Mouse (Mus musculus): Measurements from ENCODE around the gene Fcho2. TPM values are rescaled to one million over a fixed set of nuclear protein-coding genes. Genes with fewer than 3 reads are reported as not detected.

Fcho2 gene
- polyA plus RNA-seq, 1 experiment from 2014 or later = 30.7 TPM

GRCm38 (mm10) chr13:98715443-98715990 is 99.7 kb downstream of the Fcho2 start:
- no peak overlapping the region for H3K27ac ChIP-seq (ENCODE audit: low read depth, low read length)
- no peaks in the 10 kb centered on the region for H3K4me1 ChIP-seq (ENCODE audit: control insufficient read depth, insufficient read depth, low read length)
- ATAC-seq (replicated peaks; ENCODE audit: insufficient number of reproducible peaks, low FRiP score, low TSS enrichment) = no peak
- 87% methylated on average over 6 of the region's 6 CpGs for WGBS (ENCODE audit: insufficient replicate concordance)
- H3K27me3 ChIP-seq (ENCODE audit: control insufficient read depth, insufficient read depth, low read length) = no peaks in the 10 kb centered on the region
- H3K36me3 ChIP-seq (ENCODE audit: control insufficient read depth, insufficient read depth, low read length) = no peaks in the 10 kb centered on the region
- no peak overlapping the region for H3K4me3 ChIP-seq (ENCODE audit: low read depth, low read length)
- H3K4me2 ChIP-seq = no peak overlapping the region
- H3K9me3 ChIP-seq (replicated peaks; ENCODE audit: control insufficient read depth, low read length) = no peaks in the 10 kb centered on the region
- H3K9ac ChIP-seq (ENCODE audit: low read depth, low read length) = no peak overlapping the region

GRCm38 (mm10) chr13:98710655-98711054 is 104.6 kb downstream of the Fcho2 start:
- Histone ChIP-seq H3K36me3 (ENCODE audit: control insufficient read depth, insufficient read depth, low read length) (no peaks in the 10 kb centered on the region), H3K4me3 (ENCODE audit: low read depth, low read length) (no peak overlapping the region), H3K4me1 (ENCODE audit: control insufficient read depth, insufficient read depth, low read length) (no peaks in the 10 kb centered on the region), H3K9ac (ENCODE audit: low read depth, low read length) (no peak overlapping the region), H3K27me3 (ENCODE audit: control insufficient read depth, insufficient read depth, low read length) (no peaks in the 10 kb centered on the region), H3K4me2 (no peak overlapping the region), H3K27ac (ENCODE audit: low read depth, low read length) (no peak overlapping the region), H3K9me3 (replicated peaks; ENCODE audit: control insufficient read depth, low read length) (no peaks in the 10 kb centered on the region)
- no peak for ATAC-seq (replicated peaks; ENCODE audit: insufficient number of reproducible peaks, low FRiP score, low TSS enrichment)
- 80% methylated on average over 1 of the region's 1 CpGs for WGBS (ENCODE audit: insufficient replicate concordance)

DNA sequence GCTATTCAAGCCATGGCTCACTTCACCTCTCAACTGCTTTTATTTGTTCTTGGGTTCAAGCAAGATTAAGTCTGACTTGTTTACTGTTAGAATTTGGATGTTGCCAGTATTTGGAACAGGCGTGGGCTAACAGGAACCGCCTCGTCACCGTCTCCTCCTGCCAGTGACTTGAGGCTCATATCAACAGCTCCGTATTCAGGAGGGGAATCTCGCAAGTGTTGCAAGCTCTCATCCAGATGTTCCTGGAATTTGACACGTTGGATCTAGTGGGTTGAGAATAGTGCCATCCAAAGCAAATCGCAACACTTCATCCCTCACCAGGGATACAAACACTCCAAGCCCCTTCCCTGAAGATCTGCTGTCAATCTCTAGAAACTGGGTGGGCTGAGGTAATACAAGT is 105.0 kb downstream of the Fcho2 start:
- no peaks in the 10 kb centered on the region for H3K9me3 ChIP-seq (replicated peaks; ENCODE audit: control insufficient read depth, low read length)
- no peaks in the 10 kb centered on the region for H3K4me1 ChIP-seq (ENCODE audit: control insufficient read depth, insufficient read depth, low read length)
- ATAC-seq (replicated peaks; ENCODE audit: insufficient number of reproducible peaks, low FRiP score, low TSS enrichment) = no peak
- no peak overlapping the region for H3K4me2 ChIP-seq
- H3K4me3 ChIP-seq (ENCODE audit: low read depth, low read length) = no peak overlapping the region
- H3K27ac ChIP-seq (ENCODE audit: low read depth, low read length) = no peak overlapping the region
- H3K36me3 ChIP-seq (ENCODE audit: control insufficient read depth, insufficient read depth, low read length) = no peaks in the 10 kb centered on the region
- WGBS (ENCODE audit: insufficient replicate concordance) = 52% methylated on average over 8 of the region's 8 CpGs
- no peak overlapping the region for H3K9ac ChIP-seq (ENCODE audit: low read depth, low read length)
- no peaks in the 10 kb centered on the region for H3K27me3 ChIP-seq (ENCODE audit: control insufficient read depth, insufficient read depth, low read length)

GRCm38 (mm10) chr13:98705501-98705900 is 109.7 kb downstream of the Fcho2 start:
- 65% methylated on average over 4 of the region's 4 CpGs for WGBS (ENCODE audit: insufficient replicate concordance)
- H3K4me1 ChIP-seq (ENCODE audit: control insufficient read depth, insufficient read depth, low read length) = peaks cover 3% of the 10 kb centered on the region
- H3K9ac ChIP-seq (ENCODE audit: low read depth, low read length) = no peak overlapping the region
- H3K27me3 ChIP-seq (ENCODE audit: control insufficient read depth, insufficient read depth, low read length) = no peaks in the 10 kb centered on the region
- no peaks in the 10 kb centered on the region for H3K36me3 ChIP-seq (ENCODE audit: control insufficient read depth, insufficient read depth, low read length)
- H3K4me2 ChIP-seq = no peak overlapping the region
- H3K27ac ChIP-seq (ENCODE audit: low read depth, low read length) = no peak overlapping the region
- no peak for ATAC-seq (replicated peaks; ENCODE audit: insufficient number of reproducible peaks, low FRiP score, low TSS enrichment)
- H3K9me3 ChIP-seq (replicated peaks; ENCODE audit: control insufficient read depth, low read length) = no peaks in the 10 kb centered on the region
- no peak overlapping the region for H3K4me3 ChIP-seq (ENCODE audit: low read depth, low read length)

DNA sequence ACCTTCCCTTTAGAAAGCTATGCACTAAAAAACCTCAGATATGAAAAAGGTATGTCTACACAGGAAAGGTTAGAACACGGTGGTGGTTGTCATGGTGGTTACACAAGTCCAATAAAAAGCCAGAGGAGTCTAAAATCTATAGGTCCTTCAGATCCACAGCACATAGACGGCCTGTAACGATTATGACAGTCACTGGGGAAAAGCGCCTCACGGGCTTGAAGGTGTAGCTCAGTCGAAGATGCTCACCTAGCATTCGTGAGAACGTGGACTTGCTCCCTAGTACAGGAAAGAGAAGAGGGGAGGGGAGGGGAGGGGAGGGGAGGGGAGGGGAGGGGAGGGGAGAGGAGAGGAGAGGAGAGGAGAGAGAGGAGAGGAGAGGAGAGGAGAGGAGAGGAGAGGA is 111.5 kb downstream of the Fcho2 start:
- no peak overlapping the region for H3K4me3 ChIP-seq (ENCODE audit: low read depth, low read length)

GRCm38 (mm10) chr13:98702361-98702760 is 112.9 kb downstream of the Fcho2 start:
- ATAC-seq (replicated peaks; ENCODE audit: insufficient number of reproducible peaks, low FRiP score, low TSS enrichment) = no peak
- Histone ChIP-seq H3K4me2 (no peak overlapping the region), H3K9me3 (replicated peaks; ENCODE audit: control insufficient read depth, low read length) (no peaks in the 10 kb centered on the region), H3K4me1 (ENCODE audit: control insufficient read depth, insufficient read depth, low read length) (peaks cover 18% of the 10 kb centered on the region), H3K27ac (ENCODE audit: low read depth, low read length) (no peak overlapping the region), H3K9ac (ENCODE audit: low read depth, low read length) (no peak overlapping the region), H3K36me3 (ENCODE audit: control insufficient read depth, insufficient read depth, low read length) (no peaks in the 10 kb centered on the region), H3K27me3 (ENCODE audit: control insufficient read depth, insufficient read depth, low read length) (no peaks in the 10 kb centered on the region), H3K4me3 (ENCODE audit: low read depth, low read length) (no peak overlapping the region)
- 79% methylated on average over 8 of the region's 8 CpGs for WGBS (ENCODE audit: insufficient replicate concordance)

More for the DNA sequence above, 111.5 kb downstream of the Fcho2 start:
- H3K36me3 ChIP-seq (ENCODE audit: control insufficient read depth, insufficient read depth, low read length) = no peaks in the 10 kb centered on the region
- 85% methylated on average over 6 of the region's 8 CpGs for WGBS (ENCODE audit: insufficient replicate concordance)
- H3K4me1 ChIP-seq (ENCODE audit: control insufficient read depth, insufficient read depth, low read length) = peaks cover 18% of the 10 kb centered on the region
- no peaks in the 10 kb centered on the region for H3K9me3 ChIP-seq (replicated peaks; ENCODE audit: control insufficient read depth, low read length)
- no peak overlapping the region for H3K9ac ChIP-seq (ENCODE audit: low read depth, low read length)
- H3K27me3 ChIP-seq (ENCODE audit: control insufficient read depth, insufficient read depth, low read length) = no peaks in the 10 kb centered on the region
- no peak for ATAC-seq (replicated peaks; ENCODE audit: insufficient number of reproducible peaks, low FRiP score, low TSS enrichment)
- H3K4me2 ChIP-seq = no peak overlapping the region
- H3K27ac ChIP-seq (ENCODE audit: low read depth, low read length) = no peak overlapping the region

DNA sequence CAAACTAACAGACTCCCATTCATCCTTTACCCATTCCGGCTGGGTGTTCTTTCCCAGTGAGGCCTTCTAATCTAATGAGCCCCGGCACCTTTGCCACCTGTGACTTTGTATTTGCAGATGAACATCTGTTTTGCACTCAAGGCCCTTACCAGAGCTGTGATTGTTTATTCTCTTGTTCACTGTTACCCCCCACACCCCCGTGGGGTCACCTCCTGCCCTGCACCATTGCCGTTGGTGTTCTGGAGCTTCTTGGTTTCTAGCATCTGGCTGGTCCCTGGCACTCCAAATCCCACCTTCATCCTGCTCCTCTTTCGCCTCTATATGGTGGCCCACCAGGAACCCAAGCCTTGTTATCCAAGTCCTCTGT is 114.0 kb downstream of the Fcho2 start:
- no peak overlapping the region for H3K4me3 ChIP-seq (ENCODE audit: low read depth, low read length)
- H3K36me3 ChIP-seq (ENCODE audit: control insufficient read depth, insufficient read depth, low read length) = no peaks in the 10 kb centered on the region
- H3K4me1 ChIP-seq (ENCODE audit: control insufficient read depth, insufficient read depth, low read length) = peaks cover 18% of the 10 kb centered on the region
- no peaks in the 10 kb centered on the region for H3K27me3 ChIP-seq (ENCODE audit: control insufficient read depth, insufficient read depth, low read length)
- no peak overlapping the region for H3K9ac ChIP-seq (ENCODE audit: low read depth, low read length)
- ATAC-seq (replicated peaks; ENCODE audit: insufficient number of reproducible peaks, low FRiP score, low TSS enrichment) = no peak
- H3K4me2 ChIP-seq = no peak overlapping the region
- no peak overlapping the region for H3K27ac ChIP-seq (ENCODE audit: low read depth, low read length)
- 74% methylated on average over 5 of the region's 5 CpGs for WGBS (ENCODE audit: insufficient replicate concordance)
- H3K9me3 ChIP-seq (replicated peaks; ENCODE audit: control insufficient read depth, low read length) = no peaks in the 10 kb centered on the region

GRCm38 (mm10) chr13:98700661-98701308 is 114.5 kb downstream of the Fcho2 start:
- Histone ChIP-seq H3K4me3 (ENCODE audit: low read depth, low read length) (no peak overlapping the region), H3K4me2 (no peak overlapping the region), H3K27ac (ENCODE audit: low read depth, low read length) (no peak overlapping the region), H3K9me3 (replicated peaks; ENCODE audit: control insufficient read depth, low read length) (no peaks in the 10 kb centered on the region), H3K4me1 (ENCODE audit: control insufficient read depth, insufficient read depth, low read length) (peaks cover 21% of the 10 kb centered on the region), H3K36me3 (ENCODE audit: control insufficient read depth, insufficient read depth, low read length) (no peaks in the 10 kb centered on the region), H3K27me3 (ENCODE audit: control insufficient read depth, insufficient read depth, low read length) (peaks cover 2% of the 10 kb centered on the region; the same call in 1 of the 2 replicates), H3K9ac (ENCODE audit: low read depth, low read length) (no peak overlapping the region)
- 61% methylated on average over 10 of the region's 10 CpGs for WGBS (ENCODE audit: insufficient replicate concordance)
- ATAC-seq (replicated peaks; ENCODE audit: insufficient number of reproducible peaks, low FRiP score, low TSS enrichment) = no peak

DNA sequence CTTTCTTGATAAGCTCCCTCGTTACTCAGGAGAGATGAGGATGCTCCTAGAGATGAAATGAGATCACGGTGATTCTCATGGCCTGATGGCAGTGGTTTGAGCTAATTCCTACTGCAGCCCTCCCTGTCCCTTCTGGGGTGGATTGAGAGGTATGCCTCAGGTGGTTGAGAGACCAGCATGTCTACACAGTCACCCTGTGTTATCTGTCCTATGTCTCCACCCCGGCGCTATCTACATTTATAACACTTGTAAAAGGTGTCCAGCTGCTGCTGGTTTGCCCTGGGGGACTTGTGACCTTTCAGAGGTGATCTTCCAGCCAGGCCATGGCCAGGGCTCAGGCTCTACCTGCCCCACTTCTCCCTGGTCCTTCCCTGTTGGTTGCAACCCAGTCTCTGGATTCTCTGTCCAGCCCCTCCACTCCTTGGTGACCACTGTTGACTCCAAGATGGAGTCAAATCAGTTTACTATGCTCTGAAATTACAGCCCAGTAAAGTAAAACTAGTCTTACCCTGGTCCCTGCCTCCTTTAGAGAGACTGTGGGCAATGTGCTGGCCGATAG is 115.2 kb downstream of the Fcho2 start:
- H3K9ac ChIP-seq (ENCODE audit: low read depth, low read length) = no peak overlapping the region
- no peaks in the 10 kb centered on the region for H3K9me3 ChIP-seq (replicated peaks; ENCODE audit: control insufficient read depth, low read length)
- no peak overlapping the region for H3K27ac ChIP-seq (ENCODE audit: low read depth, low read length)
- no peaks in the 10 kb centered on the region for H3K36me3 ChIP-seq (ENCODE audit: control insufficient read depth, insufficient read depth, low read length)
- WGBS (ENCODE audit: insufficient replicate concordance) = 46% methylated on average over 5 of the region's 5 CpGs
- ATAC-seq (replicated peaks; ENCODE audit: insufficient number of reproducible peaks, low FRiP score, low TSS enrichment) = no peak
- H3K4me3 ChIP-seq (ENCODE audit: low read depth, low read length) = no peak overlapping the region
- no peak overlapping the region for H3K4me2 ChIP-seq
- H3K4me1 ChIP-seq (ENCODE audit: control insufficient read depth, insufficient read depth, low read length) = peaks cover 24% of the 10 kb centered on the region
- peaks cover 7% of the 10 kb centered on the region for H3K27me3 ChIP-seq (ENCODE audit: control insufficient read depth, insufficient read depth, low read length)

Data from heart, embryonic 11.5 days (tissue).